Mouse (Mus musculus) monocyte, adult 5-6 weeks (primary cell): ENCODE data around the gene Dxo. TPM values are rescaled to one million over a fixed set of nuclear protein-coding genes. Genes with fewer than 3 reads are reported as not detected.
"Not testable (repeated sequence)": the region's sequence is repeated elsewhere in the genome, so short reads cannot be mapped to it uniquely, and the experiment has no call there.

Experiments used
- ATAC-seq: fragments of 153-309, 156-312 bp; replicated peaks from 2 replicates; pipeline ENCODE4 v1.8.0; 2017; ENCODE audit warnings: mild to moderate bottlenecking; ENCODE audit not compliant: low TSS enrichment, insufficient number of reproducible peaks, severe bottlenecking, poor library complexity, low FRiP score
- total RNA-seq: library from RNA; stranded (forward); fragments of 200-1000, 200-491, 200-594 nt; gene quantifications from 3 replicates; pipeline ENCODE4 v1.2.3, GENCODE M21; 2017

Gene Dxo
- total RNA-seq, 1 experiment from 2014 or later: 13.2 TPM

DNA sequence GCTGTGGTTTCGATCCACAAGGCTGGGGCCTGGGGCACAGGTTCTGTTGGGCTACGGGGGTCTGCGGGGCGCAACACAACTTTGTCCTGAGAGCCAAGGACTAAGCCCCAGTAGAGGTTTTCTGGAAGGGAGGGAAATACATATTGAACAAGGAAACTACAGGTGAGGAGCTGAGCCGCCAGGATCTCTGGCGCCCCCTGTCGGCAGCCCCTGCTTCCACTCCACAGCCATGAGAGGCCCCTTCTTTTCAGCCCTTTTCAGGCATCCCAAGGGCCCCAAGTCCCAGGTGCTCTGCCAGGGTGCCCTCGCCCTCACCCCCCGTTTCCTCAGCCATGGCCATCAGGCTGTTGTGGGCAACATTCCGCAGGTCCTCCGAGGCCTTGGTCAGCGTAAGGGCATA is 23.1 kb upstream of the Dxo start:
- ATAC-seq: not testable (repeated sequence)

DNA sequence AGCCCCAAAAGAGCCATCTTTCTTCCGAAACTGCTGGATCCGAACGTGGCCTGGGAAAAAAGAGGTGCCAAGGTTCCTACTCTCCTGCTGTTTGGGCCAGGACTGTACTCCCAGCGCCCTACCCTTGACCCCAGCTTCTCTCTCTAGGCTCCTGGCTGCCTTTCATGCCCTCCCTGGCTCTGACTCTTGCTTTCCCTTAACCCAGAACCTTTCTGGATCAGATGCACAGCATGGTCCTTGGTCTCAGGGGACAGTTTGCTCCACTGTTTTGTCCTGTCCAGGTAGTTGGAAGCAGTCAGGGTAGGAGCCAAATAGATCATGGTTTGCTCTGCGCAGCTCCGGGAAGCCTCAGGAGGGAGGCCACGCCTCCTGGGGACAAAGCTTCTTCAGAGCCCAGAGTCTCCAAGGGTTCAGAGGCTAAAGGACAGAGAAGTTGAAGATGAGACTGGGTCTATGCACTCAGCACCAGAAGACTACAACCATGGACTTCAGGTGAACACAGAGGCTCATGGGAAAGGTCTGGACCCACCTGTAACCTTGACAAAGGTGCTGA is 21.9 kb upstream of the Dxo start:
- no peak for ATAC-seq

DNA sequence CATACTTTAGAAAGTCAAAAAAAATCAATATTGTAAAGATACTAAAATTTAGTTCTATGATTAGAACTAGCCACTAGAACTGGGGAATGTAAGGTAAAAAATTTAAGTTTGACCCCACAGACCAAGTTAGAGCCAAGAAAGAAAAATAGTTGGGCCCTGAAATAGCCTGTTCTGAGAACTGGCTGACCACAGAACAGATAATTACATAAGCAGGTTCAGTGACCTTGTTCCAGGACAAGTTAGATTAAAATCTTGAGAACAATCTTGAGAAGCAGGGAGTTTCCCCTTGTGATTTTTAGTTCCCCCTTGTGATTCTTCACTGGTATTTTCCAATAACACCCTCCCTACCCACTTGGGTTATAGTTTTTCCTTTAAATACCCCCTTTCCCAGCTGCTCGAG is 6.0 kb upstream of the Dxo start:
- not testable (repeated sequence) for ATAC-seq

DNA sequence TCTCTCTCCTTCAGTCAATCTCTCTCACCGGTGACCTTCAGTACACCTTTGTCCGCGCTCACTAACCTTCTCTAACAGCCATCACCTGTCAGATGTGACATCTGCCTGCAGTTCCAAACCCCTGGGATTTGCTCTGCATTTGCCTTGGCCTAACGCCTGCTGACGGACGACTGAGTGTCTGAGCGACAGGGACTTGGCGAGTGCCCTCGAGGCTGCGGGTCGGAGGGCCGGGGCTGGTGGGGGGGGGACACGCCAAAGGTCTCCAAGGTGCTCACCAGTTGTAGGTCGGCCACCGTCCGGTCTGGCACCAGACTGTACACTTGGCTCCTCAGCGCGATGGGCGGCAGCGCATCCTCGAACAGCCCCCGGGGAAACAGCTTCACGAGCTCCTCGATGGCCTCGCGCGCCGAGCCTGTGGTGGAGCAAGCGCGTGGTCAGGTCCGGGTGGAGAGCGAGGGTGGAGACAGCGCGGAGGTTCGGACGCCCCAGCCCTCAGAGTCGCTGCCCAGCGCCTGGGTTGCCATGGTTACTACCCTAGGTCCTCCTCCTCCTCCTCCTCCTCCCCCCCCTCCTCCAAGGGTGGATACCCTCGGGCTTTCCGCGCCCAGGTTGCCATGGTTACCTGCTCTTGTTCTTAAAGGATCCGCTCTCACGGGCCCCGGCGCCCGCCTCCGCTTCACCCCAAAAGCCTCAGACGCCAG is 514 bp upstream of the Dxo start:
- peak; percentile 9 for ATAC-seq

- no peak for ATAC-seq
These were observed 875 bp downstream of the Dxo start for GRCm38 (mm10) chr17:34837464-34838324.

GRCm38 (mm10) chr17:34838785-34839184 is 2.0 kb downstream of the Dxo start:
- ATAC-seq: no peak

GRCm38 (mm10) chr17:34840736-34841307 is 4.0 kb downstream of the Dxo start:
- ATAC-seq: no peak

DNA sequence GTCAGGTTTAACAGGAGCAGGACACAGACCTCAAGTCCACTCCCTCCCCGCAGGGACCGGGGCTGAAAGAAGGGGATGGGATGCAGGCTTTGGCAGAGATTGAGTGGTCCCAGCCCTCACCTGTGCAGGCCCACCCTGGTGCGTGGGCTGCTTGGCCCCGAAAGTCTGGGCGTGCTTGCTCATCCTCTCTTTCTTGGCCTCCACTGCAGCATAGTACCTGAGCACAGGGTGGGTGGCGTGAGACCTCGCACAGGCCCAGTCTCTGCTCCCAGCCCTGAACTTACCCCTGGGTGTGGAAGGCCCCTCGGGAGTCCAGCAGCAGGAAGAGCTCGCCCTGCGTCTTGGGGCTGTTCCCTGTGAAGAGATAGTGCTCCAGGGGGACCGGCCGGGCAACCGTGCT is 8.1 kb downstream of the Dxo start:
- no peak for ATAC-seq

DNA sequence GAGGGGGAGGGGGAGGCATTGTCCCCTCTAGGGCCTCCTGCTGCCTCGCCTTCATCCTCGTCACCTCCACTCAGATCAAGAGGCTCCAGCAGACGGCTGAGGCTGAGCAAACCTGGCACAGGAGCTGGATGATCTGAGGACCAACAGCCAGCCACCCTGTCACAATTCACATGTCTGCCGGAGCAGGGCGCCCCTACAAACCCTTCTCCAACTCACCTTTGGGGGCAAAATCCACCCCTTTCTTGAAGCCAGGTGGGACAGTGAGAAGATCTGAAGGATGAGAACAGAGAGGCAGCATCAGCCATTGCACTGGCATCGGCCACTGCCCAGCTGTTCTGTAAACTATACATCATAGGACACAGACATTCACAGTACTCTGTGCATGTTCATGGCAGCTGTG is 10.4 kb downstream of the Dxo start:
- ATAC-seq: no peak

GRCm38 (mm10) chr17:34847615-34848014 is 10.8 kb downstream of the Dxo start:
- ATAC-seq: no peak

- peak; percentile 92 for ATAC-seq
These were observed 13.1 kb downstream of the Dxo start, which contains the start of the genes Skiv2l and Nelfe for GRCm38 (mm10) chr17:34849722-34850516. Gene Skiv2l (minus strand): TSS chr17:34850210. Gene Nelfe (plus strand): TSS chr17:34850391.

GRCm38 (mm10) chr17:34850517-34851125 is 13.8 kb downstream of the Dxo start:
- 0 out of 2 replicates have a peak, but pooled peaks have one; percentile 2 for ATAC-seq

DNA sequence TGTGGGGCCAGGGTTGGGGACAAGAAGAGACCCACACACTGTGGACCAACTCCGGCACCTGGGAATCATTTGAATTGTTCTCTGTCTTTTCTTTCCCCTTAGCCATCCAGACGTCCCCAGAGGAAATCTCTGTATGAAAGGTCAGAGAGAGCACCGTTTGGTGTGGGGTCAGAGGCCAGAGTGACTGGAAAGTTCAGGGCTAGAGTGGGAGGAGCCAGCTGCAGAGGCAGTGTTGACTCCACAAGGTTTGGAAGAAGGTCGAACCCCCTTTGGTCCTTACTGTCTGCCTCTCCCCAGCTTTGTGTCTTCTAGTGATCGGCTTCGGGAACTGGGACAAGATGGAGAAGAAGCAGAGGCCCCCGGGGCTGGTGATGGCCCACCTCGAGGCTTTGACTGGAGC is 16.7 kb downstream of the Dxo start:
- no peak for ATAC-seq

- ATAC-seq: no peak
These were observed 17.9 kb downstream of the Dxo start for GRCm38 (mm10) chr17:34854761-34855160.

- ATAC-seq: peak; percentile 51; the same call in 1 of the 2 replicates
These were observed 19.0 kb downstream of the Dxo start for GRCm38 (mm10) chr17:34855825-34856224.

DNA sequence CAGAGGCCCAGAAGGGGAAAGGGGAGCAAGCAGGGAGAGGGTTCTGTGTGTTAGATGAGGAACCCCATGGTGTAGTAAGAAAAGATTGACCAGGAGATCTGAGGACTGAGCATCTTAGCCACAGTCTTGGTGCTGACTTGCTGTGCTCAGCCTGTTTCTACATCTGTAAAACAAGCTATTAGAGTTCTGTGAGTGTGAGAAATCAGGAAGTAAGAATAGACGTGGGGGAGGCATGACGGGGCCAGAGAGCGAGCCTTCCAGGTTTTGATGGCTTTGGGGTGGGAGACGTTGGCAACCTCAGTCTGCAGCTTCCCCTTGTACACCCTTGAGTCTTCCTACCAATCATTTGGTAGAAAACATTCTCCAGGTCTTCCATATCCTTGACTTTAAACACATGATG is 21.9 kb downstream of the Dxo start:
- ATAC-seq: no peak

DNA sequence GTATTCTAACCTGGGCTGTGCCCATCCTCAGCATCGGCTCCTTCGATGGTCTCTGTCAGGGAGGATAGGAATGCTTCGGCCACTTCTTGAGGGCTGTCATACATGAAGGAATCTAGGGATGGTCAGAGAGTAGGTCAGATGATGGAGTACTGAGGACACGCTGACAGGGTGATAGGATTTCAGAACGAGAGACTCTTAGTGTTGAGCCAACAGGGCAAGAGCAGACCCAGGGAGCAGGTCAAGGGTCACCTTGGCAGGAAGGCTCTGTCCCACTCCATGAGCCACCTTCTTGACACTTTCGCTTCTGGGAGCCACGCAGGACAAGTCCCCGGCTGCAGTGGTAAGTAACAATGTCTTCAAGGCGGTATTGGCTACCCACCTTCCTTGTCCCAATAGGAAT is 23.7 kb downstream of the Dxo start:
- ATAC-seq: no peak
